Mouse (Mus musculus): ENCODE measurements around the gene Ppp1r14a.

The Ppp1r14a gene

GRCm38 (mm10) chr7:29328984-29329383 lies 39.9 kb downstream of the Ppp1r14a start:
- no peak for DNase-seq (ENCODE audit: low read depth, low spot score)

- DNase-seq (ENCODE audit: low read depth, low spot score): no peak
These were observed 45.0 kb downstream of the Ppp1r14a start for GRCm38 (mm10) chr7:29334156-29334555.

- no peak for DNase-seq (ENCODE audit: low read depth, low spot score)
These were observed 46.2 kb downstream of the Ppp1r14a start for GRCm38 (mm10) chr7:29335276-29335675.

GRCm38 (mm10) chr7:29335841-29336671 lies 46.9 kb downstream of the Ppp1r14a start:
- DNase-seq (ENCODE audit: low read depth, low spot score): peak; percentile 61

GRCm38 (mm10) chr7:29336795-29337319 lies 47.7 kb downstream of the Ppp1r14a start:
- DNase-seq (ENCODE audit: low read depth, low spot score): no peak

GRCm38 (mm10) chr7:29337766-29338165 lies 48.7 kb downstream of the Ppp1r14a start:
- DNase-seq (ENCODE audit: low read depth, low spot score): no peak

- no peak for DNase-seq (ENCODE audit: low read depth, low spot score)
These were observed 49.3 kb downstream of the Ppp1r14a start for GRCm38 (mm10) chr7:29338351-29338919.

GRCm38 (mm10) chr7:29338984-29339679 lies 50.0 kb downstream of the Ppp1r14a start:
- DNase-seq (ENCODE audit: low read depth, low spot score): no peak

GRCm38 (mm10) chr7:29340247-29340646 lies 51.1 kb downstream of the Ppp1r14a start:
- DNase-seq (ENCODE audit: low read depth, low spot score): no peak

- DNase-seq (ENCODE audit: low read depth, low spot score): no peak
These were observed 51.7 kb downstream of the Ppp1r14a start for GRCm38 (mm10) chr7:29340838-29341237.

- DNase-seq (ENCODE audit: low read depth, low spot score): no peak
These were observed 52.6 kb downstream of the Ppp1r14a start for GRCm38 (mm10) chr7:29341722-29342121.

- DNase-seq (ENCODE audit: low read depth, low spot score): no peak
These were observed 53.5 kb downstream of the Ppp1r14a start for GRCm38 (mm10) chr7:29342489-29343092.

All from 3T3-L1 (cell line).